Mouse (Mus musculus): ENCODE measurements around the gene Fgfr2. TPM values are rescaled to one million over a fixed set of nuclear protein-coding genes. Genes with fewer than 3 reads are reported as not detected.
A peak's percentile ranks its signal among the peaks of the same experiment; 100 is the strongest.

Gene Fgfr2
- polyA plus RNA-seq, 1 experiment = 114 TPM

DNA sequence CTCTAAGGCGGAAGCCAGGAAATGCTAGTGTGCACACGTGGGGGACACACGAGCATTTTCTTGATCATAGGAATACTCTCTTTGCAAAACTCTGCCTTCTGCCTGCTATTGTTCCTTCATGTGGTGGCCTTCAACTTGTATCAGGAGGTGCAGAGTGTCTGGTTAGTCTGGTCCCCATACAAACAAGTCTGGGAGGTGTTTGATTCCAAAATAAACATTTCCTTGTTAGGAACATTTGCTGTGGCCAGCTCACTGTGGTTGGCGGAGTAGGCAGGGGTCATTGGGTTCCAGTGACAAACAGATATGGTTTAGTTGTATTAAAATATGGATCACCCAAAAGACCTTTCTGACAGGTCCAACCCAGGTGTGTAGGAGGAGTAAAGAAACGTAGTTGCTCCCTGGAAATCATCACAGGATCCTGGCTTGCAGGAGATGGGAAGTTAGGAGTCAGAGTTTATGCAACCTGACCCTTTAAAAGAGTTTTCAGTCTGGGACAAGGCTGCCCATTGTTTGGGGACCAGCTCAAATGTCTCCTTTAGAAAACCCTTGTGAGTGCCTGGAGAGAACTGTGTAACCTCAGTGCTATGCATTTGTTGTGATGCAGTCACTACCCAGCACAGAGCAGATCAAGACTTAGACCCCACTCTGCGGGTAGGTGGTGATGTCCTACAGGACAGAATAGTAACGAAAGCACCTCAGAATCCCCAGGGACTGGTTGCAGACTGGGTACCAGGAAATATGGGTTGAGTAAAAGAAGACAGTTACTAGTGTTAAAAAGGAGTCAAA lies 235.9 kb downstream of the Fgfr2 start:
- Histone ChIP-seq H3K4me1 (ENCODE audit: control insufficient read depth, insufficient read depth, low read length) (peaks cover 11% of the 10 kb centered on the region), H3K4me3 (replicated peaks; ENCODE audit: extremely low read depth, low read depth, low read length) (no peak overlapping the region)
- WGBS = 40% methylated on average over 7 of the region's 7 CpGs
- TF ChIP-seq CTCF (IDR thresholded peaks at IDR 0.05; ENCODE audit: insufficient read depth, low read length) = no peak
- DNase-seq = no peak

DNA sequence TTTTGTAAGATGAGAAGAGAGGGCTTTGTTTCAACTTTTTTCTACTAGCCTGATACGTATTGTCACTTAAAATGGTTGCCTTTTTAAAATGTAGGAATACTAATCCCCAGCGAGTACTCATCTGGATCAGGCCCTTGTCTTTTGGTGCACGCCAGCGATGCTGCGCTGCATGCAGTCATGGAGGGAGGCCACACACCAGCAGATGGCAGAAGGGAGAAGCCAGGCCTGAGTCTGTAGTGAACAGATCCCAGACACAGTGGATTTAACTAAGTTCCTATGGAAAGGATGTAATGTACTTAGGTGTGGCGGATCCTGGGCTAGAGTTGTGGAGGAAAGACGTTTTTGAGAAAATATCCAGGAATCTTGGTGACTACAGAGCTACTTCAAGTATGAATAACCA lies 239.1 kb downstream of the Fgfr2 start:
- TF ChIP-seq CTCF (IDR thresholded peaks at IDR 0.05; ENCODE audit: insufficient read depth, low read length) (no peak), POLR2A (IDR thresholded peaks at IDR 0.05; ENCODE audit: borderline replicate concordance, extremely low read depth, low read depth, low read length) (no peak)
- peaks cover 9% of the 10 kb centered on the region; the same call in 1 of the 2 replicates for H3K4me1 ChIP-seq (ENCODE audit: control insufficient read depth, insufficient read depth, low read length)
- no peak overlapping the region for H3K4me3 ChIP-seq (replicated peaks; ENCODE audit: extremely low read depth, low read depth, low read length)
- DNase-seq = no peak
- 89% methylated on average over 7 of the region's 7 CpGs for WGBS

DNA sequence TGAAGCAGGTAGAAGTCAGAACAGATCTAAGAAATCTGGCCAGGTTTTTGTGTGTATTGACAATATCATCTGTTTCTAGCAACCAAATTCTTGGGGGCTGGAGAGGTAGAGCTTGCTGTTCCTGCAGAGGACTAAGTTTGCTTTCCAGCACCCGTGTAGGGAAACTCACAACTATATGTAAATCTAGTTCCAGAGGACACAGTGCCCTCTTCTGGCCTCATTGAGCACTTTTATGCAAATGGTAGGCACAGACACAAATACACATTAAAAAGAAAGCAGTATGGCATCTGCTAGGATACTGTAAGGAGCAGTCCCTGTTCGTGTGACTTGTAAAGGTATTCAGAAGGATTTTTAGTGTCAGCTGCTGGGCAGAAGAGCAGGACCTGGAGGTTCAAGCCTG lies 240.8 kb downstream of the Fgfr2 start:
- no peak overlapping the region for H3K4me3 ChIP-seq (replicated peaks; ENCODE audit: extremely low read depth, low read depth, low read length)
- 72% methylated on average over 2 of the region's 2 CpGs for WGBS
- DNase-seq = no peak
- no peak for TF ChIP-seq CTCF (IDR thresholded peaks at IDR 0.05; ENCODE audit: insufficient read depth, low read length)
- TF ChIP-seq POLR2A (IDR thresholded peaks at IDR 0.05; ENCODE audit: borderline replicate concordance, extremely low read depth, low read depth, low read length) = no peak
- peaks cover 4% of the 10 kb centered on the region; the same call in 1 of the 2 replicates for H3K4me1 ChIP-seq (ENCODE audit: control insufficient read depth, insufficient read depth, low read length)

DNA sequence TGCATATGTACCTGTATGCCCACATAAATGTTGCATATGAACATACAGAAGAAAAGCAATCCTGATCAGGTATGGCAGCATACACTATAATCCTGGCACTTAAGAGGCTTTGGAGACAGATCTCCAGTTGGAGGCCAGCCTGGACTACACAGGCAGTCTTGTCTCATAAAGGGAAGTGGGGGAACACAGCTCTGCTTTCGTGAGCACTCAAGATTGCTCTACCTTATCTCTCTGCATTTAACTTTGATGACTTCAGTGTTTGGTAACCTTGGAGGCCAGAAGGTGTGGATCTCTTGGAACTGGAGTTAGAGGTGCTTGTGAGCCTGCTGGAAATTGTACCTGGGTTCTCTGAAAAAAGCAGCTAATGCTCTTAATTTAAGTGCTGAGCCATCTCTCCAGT lies 242.9 kb downstream of the Fgfr2 start:
- Histone ChIP-seq H3K4me1 (ENCODE audit: control insufficient read depth, insufficient read depth, low read length) (no peaks in the 10 kb centered on the region), H3K4me3 (replicated peaks; ENCODE audit: extremely low read depth, low read depth, low read length) (no peak overlapping the region)
- WGBS = 85% methylated on average over 1 of the region's 1 CpGs
- TF ChIP-seq POLR2A (IDR thresholded peaks at IDR 0.05; ENCODE audit: borderline replicate concordance, extremely low read depth, low read depth, low read length) (no peak), CTCF (IDR thresholded peaks at IDR 0.05; ENCODE audit: insufficient read depth, low read length) (no peak)
- no peak for DNase-seq

DNA sequence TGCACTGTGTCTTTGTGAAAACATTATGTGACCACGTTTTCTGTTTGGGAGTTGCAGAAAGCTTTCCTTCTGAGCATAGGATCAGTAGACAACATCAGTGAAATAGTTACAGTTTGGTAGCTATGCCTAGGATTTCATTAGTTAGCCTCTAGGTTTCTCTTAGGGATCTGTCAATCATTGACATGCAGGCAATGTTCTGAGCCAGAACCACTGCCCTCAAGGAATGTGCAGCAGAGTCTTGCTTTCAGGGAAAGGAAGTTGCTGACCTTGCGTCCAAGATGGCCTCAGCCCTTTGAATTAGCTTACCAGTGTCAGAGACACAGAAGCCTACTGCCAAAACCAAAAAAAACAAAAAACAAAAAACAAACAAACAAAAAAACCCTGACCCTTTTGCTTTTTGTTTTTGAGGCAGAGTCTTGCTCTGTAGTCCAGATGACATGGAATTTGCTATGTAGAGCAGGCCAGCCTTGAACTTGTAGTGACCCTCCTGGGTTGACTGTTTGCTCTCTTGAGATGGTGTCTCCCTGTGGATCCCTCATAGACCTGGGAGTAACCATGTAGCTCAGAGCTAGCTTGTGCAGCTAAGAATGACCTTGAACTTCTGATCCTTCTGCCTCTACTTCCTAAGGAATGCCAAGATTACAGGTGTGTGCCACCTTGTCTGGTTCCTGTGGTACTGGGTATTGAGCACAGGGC lies 247.6 kb downstream of the Fgfr2 start:
- Histone ChIP-seq H3K4me1 (ENCODE audit: control insufficient read depth, insufficient read depth, low read length) (no peaks in the 10 kb centered on the region), H3K4me3 (replicated peaks; ENCODE audit: extremely low read depth, low read depth, low read length) (no peak overlapping the region)
- no peak for DNase-seq
- 90% methylated on average over 2 of the region's 2 CpGs for WGBS
- TF ChIP-seq POLR2A (IDR thresholded peaks at IDR 0.05; ENCODE audit: borderline replicate concordance, extremely low read depth, low read depth, low read length) (no peak), CTCF (IDR thresholded peaks at IDR 0.05; ENCODE audit: insufficient read depth, low read length) (no peak)

DNA sequence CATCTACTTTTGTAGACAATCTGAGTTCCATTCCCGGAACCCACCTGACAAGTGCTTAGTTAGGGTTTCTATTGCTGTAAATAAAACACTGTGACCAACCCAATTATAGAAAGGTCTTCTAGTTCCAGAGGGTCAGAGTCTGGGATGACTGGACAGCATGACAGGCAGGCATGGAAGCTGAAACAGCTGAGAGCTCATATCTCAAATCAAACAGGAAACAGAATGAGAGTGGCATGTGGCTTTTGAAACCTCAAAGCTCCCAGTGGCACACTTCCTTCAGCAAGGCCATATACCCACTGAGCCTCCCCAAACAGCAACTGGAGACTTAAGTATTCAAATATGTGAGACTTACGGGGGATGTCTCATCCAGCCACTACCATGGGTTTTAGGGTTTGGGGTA lies 250.1 kb downstream of the Fgfr2 start:
- H3K4me3 ChIP-seq (replicated peaks; ENCODE audit: extremely low read depth, low read depth, low read length) = no peak overlapping the region
- 91% methylated on average over 2 of the region's 2 CpGs for WGBS
- no peak for DNase-seq
- no peaks in the 10 kb centered on the region for H3K4me1 ChIP-seq (ENCODE audit: control insufficient read depth, insufficient read depth, low read length)
- no peak for TF ChIP-seq POLR2A (IDR thresholded peaks at IDR 0.05; ENCODE audit: borderline replicate concordance, extremely low read depth, low read depth, low read length)

DNA sequence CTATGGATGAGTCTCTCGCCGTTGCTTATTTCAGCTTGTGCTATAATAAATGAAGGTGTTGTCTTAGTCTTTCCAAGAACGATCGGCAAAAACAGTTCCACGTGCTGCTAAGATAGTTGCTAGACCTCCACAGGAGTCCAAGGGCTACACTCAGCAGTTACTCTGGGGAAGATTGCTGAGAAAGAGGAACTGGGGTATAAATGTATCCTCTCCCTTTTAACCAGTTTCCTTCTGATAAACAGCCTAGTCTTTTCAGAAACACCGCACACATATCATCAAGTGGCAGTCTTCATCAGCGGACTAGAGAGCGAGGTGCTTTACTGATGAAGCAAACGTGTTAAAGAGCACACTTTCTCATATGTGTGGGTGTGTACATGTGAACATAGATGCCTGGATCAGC lies 256.8 kb downstream of the Fgfr2 start:
- WGBS = 86% methylated on average over 9 of the region's 9 CpGs
- H3K4me1 ChIP-seq (ENCODE audit: control insufficient read depth, insufficient read depth, low read length) = no peaks in the 10 kb centered on the region
- no peak overlapping the region for H3K4me3 ChIP-seq (replicated peaks; ENCODE audit: extremely low read depth, low read depth, low read length)
- no peak for DNase-seq
- TF ChIP-seq CTCF (IDR thresholded peaks at IDR 0.05; ENCODE audit: insufficient read depth, low read length) (no peak), POLR2A (IDR thresholded peaks at IDR 0.05; ENCODE audit: borderline replicate concordance, extremely low read depth, low read depth, low read length) (no peak)

DNA sequence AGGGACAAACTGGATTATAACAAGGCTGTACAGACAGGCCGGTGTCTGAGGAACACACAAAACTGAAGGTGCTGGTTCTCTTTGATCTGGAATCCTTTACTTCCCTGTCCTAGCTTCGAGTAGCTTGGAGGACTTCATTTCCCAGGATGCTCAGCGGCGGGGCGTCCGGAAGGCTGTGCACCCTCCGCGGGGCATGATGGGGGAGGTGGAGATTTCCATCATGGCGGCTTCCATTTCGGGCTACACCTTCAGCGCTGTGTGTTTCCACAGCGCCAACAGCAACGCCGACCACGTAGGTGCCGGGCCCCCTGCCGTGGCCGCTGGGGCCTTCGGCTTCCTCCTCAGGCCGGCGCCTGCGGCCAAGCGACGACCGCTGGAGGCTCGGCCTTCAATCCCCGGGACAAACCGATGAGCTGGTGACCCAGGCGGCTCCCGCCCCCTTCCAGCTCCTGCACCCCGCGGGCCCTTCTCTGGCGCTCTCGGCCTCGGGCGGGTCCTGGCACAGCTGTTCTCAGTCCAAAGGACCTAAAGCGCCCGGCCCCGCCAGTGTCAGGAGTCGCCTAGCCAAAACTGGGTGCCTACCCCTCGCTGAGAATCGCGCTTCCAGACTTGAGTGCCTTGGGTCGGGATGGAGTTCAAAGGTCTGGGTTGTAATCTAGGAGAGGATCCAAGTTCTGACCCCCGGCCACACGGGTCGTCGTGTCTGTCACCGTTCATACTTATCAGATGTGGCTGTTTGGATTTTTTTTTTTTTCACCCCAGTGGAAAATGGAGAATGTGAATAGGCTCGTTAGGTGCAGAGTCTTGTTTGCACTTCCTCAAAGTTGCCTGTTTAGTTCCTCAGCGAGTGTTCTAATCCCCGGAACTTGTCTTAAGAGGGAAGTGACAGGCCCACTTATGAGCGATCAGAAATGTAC lies 263.9 kb downstream of the Fgfr2 start, which contains the start of gene Abraxas2:
TSS of gene Abraxas2 (plus strand) at position 184 of the 917 bp plus-strand sequence.
- H3K4me3 ChIP-seq (replicated peaks; ENCODE audit: extremely low read depth, low read depth, low read length) = peak within 1 kb of the TSS; percentile 75
- peaks cover 4% of the 10 kb centered on the region; the same call in 1 of the 2 replicates for H3K4me1 ChIP-seq (ENCODE audit: control insufficient read depth, insufficient read depth, low read length)
- TF ChIP-seq CTCF (IDR thresholded peaks at IDR 0.05; ENCODE audit: insufficient read depth, low read length) (no peak), POLR2A (IDR thresholded peaks at IDR 0.05; ENCODE audit: borderline replicate concordance, extremely low read depth, low read depth, low read length) (peak; percentile 45; the same call in 1 of the 2 replicates)
- under 1% methylated on average over 53 of the region's 53 CpGs for WGBS
- DNase-seq = peak; percentile 90

DNA sequence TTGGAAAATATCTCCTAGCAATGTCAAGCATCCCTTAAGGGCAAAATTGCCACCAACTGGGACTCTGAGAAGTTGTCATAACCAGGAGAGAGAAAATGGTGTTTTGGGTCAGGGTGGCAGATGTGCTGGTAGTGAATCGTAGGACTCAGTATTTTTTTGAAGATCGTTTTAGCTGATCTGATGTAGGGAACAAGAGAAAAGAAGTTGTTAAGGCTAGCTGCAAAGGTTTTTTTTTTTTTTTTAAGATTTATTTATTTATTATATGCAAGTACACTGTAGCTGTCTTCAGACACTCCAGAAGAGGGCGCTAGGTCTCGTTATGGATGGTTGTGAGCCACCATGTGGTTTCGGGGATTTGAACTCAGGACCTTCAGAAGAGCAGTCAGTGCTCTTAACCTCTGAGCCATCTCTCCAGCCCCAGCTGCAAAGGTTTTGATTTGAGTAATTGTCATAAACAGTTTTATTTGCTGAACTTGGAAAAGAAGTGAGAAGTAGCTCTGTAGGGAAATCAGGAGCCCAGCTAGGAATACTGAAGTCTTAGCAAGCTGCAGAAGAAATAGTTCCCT lies 265.0 kb downstream of the Fgfr2 start:
- no peak for DNase-seq
- Histone ChIP-seq H3K4me1 (ENCODE audit: control insufficient read depth, insufficient read depth, low read length) (peaks cover 4% of the 10 kb centered on the region; the same call in 1 of the 2 replicates), H3K4me3 (replicated peaks; ENCODE audit: extremely low read depth, low read depth, low read length) (no peak overlapping the region)
- TF ChIP-seq CTCF (IDR thresholded peaks at IDR 0.05; ENCODE audit: insufficient read depth, low read length) (no peak), POLR2A (IDR thresholded peaks at IDR 0.05; ENCODE audit: borderline replicate concordance, extremely low read depth, low read depth, low read length) (no peak)
- 66% methylated on average over 5 of the region's 5 CpGs for WGBS
